Mouse (Mus musculus) hindbrain, embryonic 14.5 days (tissue): ENCODE data around the gene Gsg1. TPM values are rescaled to one million over a fixed set of nuclear protein-coding genes. Genes with fewer than 3 reads are reported as not detected.
A peak's percentile ranks its signal among the peaks of the same experiment; 100 is the strongest.

Source experiments
- ATAC-seq: fragments of 200-750 bp; cut with Nextera tagmentation; 2 replicates; pipeline ENCODE4 v1.8.0; 2017; ENCODE audit warnings: moderate number of reproducible peaks, mild to moderate bottlenecking, moderate TSS enrichment, moderate library complexity; ENCODE audit not compliant: low FRiP score
- DNase-seq: peaks from one replicate; pipeline ENCODE4 v3.0.0-alpha.2; 2015; ENCODE audit warnings: low spot score
- H3K27ac ChIP-seq: fragments of 300-500 bp; sonication (generic); 2 replicates; pipeline ENCODE4 v1.5.1; 2014; ENCODE audit warnings: mild to moderate bottlenecking, moderate library complexity
- H3K27me3 ChIP-seq: fragments of 300-500 bp; sonication (generic); 2 replicates; pipeline ENCODE4 v1.6.1; 2014; ENCODE audit warnings: mild to moderate bottlenecking, low read length, mixed read lengths; ENCODE audit not compliant: control insufficient read depth, insufficient read depth
- H3K36me3 ChIP-seq: fragments of 300-500 bp; sonication (generic); replicated peaks from 2 replicates; pipeline ENCODE4 v1.6.1; 2014; ENCODE audit not compliant: control insufficient read depth, insufficient read depth
- H3K4me1 ChIP-seq: fragments of 300-500 bp; sonication (generic); replicated peaks from 2 replicates; pipeline ENCODE4 v1.6.1; 2014; ENCODE audit warnings: antibody characterized with exemption, low read length, mixed read lengths; ENCODE audit not compliant: control insufficient read depth, insufficient read depth
- H3K4me2 ChIP-seq: fragments of 300-500 bp; sonication (generic); replicated peaks from 2 replicates; pipeline ENCODE4 v1.6.1; 2014; ENCODE audit warnings: mild to moderate bottlenecking, moderate library complexity
- H3K4me3 ChIP-seq: fragments of 300-500 bp; sonication (generic); replicated peaks from 2 replicates; pipeline ENCODE4 v1.5.1; 2014; ENCODE audit warnings: mild to moderate bottlenecking, low read length
- H3K9ac ChIP-seq: fragments of 300-500 bp; sonication (generic); 2 replicates; pipeline ENCODE4 v1.6.1; 2014
- H3K9me3 ChIP-seq: fragments of 300-500 bp; sonication (generic); 2 replicates; pipeline ENCODE4 v1.6.1; 2016; ENCODE audit warnings: low read length; ENCODE audit not compliant: control insufficient read depth
- WGBS: fragments of 180-500 bp; shearing (Covaris S2); extraction: QIAGEN DNeasy Blood & Tissue Kit; methylation state at CpG from one replicate; pipeline ENCODE4 v1.1.7; 2014; 5-methylcytosine and 5-hydroxymethylcytosine counted together
- polyA plus RNA-seq: library from polyadenylated mRNA; unstranded; fragments of >200 nt; fragmentation: Nextera tagmentation; extraction: Ambion mirVana; gene quantifications from 2 replicates; pipeline ENCODE4 v1.2.1, GENCODE M21; 2014

The Gsg1 gene
- polyA plus RNA-seq, 1 experiment from 2014 or later, result 0.15 TPM

GRCm38 (mm10) chr6:135230586-135230985 lies 23.6 kb downstream of the Gsg1 start:
- Histone ChIP-seq H3K4me3 (no peak overlapping the region), H3K4me1 (no peaks in the 10 kb centered on the region), H3K4me2 (no peak overlapping the region), H3K27ac (no peak overlapping the region), H3K27me3 (no peaks in the 10 kb centered on the region), H3K9me3 (no peaks in the 10 kb centered on the region), H3K36me3 (peaks cover 70% of the 10 kb centered on the region), H3K9ac (no peak overlapping the region)
- ATAC-seq (no peak), DNase-seq (no peak)
- 87% methylated on average over 6 of the region's 6 CpGs for WGBS

- H3K4me1 ChIP-seq, result peaks cover 10% of the 10 kb centered on the region
- no peak overlapping the region for H3K27ac ChIP-seq
- WGBS, result 36% methylated on average over 10 of the region's 10 CpGs
- no peak overlapping the region for H3K4me3 ChIP-seq
- peak; percentile 56; the same call in 1 of the 2 replicates for ATAC-seq
- H3K27me3 ChIP-seq, result no peaks in the 10 kb centered on the region
- H3K36me3 ChIP-seq, result peaks cover 50% of the 10 kb centered on the region
- H3K4me2 ChIP-seq, result no peak overlapping the region
- H3K9me3 ChIP-seq, result no peaks in the 10 kb centered on the region
- DNase-seq, result no peak
- H3K9ac ChIP-seq, result no peak overlapping the region
These were observed 25.6 kb downstream of the Gsg1 start for GRCm38 (mm10) chr6:135228465-135228941.

- H3K27me3 ChIP-seq, result no peaks in the 10 kb centered on the region
- H3K4me1 ChIP-seq, result peaks cover 12% of the 10 kb centered on the region
- peaks cover 32% of the 10 kb centered on the region for H3K36me3 ChIP-seq
- no peak overlapping the region for H3K4me3 ChIP-seq
- H3K4me2 ChIP-seq, result no peak overlapping the region
- ATAC-seq, result peak; percentile 73
- no peak overlapping the region for H3K9ac ChIP-seq
- WGBS, result 56% methylated on average over 6 of the region's 6 CpGs
- H3K27ac ChIP-seq, result peak overlapping the region; percentile 44
- no peaks in the 10 kb centered on the region for H3K9me3 ChIP-seq
- DNase-seq, result peak; percentile 42
These were observed 30.2 kb downstream of the Gsg1 start for GRCm38 (mm10) chr6:135223786-135224416.

DNA sequence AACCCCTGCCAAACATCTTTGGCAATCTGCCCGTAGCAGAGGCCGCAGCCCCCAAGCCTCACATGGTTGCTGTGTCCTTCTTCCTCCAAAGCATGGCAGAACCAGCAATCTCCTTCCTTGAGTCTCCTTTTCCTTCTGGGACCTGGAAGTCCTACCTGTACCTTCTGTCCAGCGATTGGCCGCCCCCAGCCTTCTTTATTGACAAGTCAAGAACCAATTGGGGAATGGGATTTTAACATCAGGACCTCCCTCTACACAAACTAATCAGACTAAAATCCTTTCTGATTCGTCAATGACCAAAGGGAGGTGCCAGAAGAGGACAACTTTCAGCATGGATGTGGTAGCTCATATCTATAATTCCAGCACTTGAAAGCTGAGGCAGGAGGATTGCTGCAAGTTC lies 34.2 kb downstream of the Gsg1 start:
- WGBS, result 90% methylated on average over 5 of the region's 5 CpGs
- Histone ChIP-seq H3K9me3 (no peaks in the 10 kb centered on the region), H3K4me1 (peaks cover 11% of the 10 kb centered on the region), H3K9ac (no peak overlapping the region), H3K36me3 (peaks cover 46% of the 10 kb centered on the region), H3K27me3 (no peaks in the 10 kb centered on the region), H3K4me3 (no peak overlapping the region), H3K27ac (no peak overlapping the region), H3K4me2 (no peak overlapping the region)
- ATAC-seq, result no peak
- no peak for DNase-seq

DNA sequence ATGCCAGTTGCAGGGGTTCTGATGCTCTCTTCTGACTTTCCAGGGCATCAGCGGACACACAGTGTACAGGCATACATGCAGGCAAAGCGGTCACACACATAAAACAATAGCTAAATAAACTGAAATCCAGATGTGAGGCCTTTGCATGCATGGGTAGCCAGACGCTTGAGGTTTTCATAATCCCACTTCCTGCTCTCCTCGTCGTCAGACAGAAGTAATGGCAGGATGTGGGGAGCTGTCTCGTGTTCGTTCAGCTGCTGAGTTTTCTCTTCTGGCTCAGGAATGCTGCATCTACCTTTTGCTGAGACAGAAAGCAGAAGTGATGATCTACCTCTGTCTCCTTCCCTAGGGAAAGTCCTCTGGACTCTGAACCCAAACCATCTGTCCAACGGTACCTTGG lies 35.8 kb downstream of the Gsg1 start:
- Histone ChIP-seq H3K9me3 (no peaks in the 10 kb centered on the region), H3K9ac (no peak overlapping the region), H3K27me3 (no peaks in the 10 kb centered on the region), H3K4me3 (no peak overlapping the region), H3K4me1 (0 out of 2 replicates have a peak, but pooled peaks cover under 1% of the 10 kb centered on the region), H3K4me2 (no peak overlapping the region), H3K36me3 (peaks cover 47% of the 10 kb centered on the region), H3K27ac (no peak overlapping the region)
- WGBS, result 78% methylated on average over 8 of the region's 8 CpGs
- no peak for DNase-seq
- no peak for ATAC-seq

- DNase-seq (no peak), ATAC-seq (no peak)
- H3K36me3 ChIP-seq, result peaks cover 24% of the 10 kb centered on the region
- H3K27me3 ChIP-seq, result no peaks in the 10 kb centered on the region
- H3K27ac ChIP-seq, result no peak overlapping the region
- WGBS, result 85% methylated on average over 2 of the region's 2 CpGs
- no peak overlapping the region for H3K9ac ChIP-seq
- H3K4me3 ChIP-seq, result no peak overlapping the region
- no peaks in the 10 kb centered on the region for H3K4me1 ChIP-seq
- peaks cover 3% of the 10 kb centered on the region; the same call in 1 of the 2 replicates for H3K9me3 ChIP-seq
- no peak overlapping the region for H3K4me2 ChIP-seq
These were observed 41.5 kb downstream of the Gsg1 start for GRCm38 (mm10) chr6:135212666-135213065.

- H3K9ac ChIP-seq, result no peak overlapping the region
- no peaks in the 10 kb centered on the region for H3K27me3 ChIP-seq
- H3K4me1 ChIP-seq, result no peaks in the 10 kb centered on the region
- no peak overlapping the region for H3K4me2 ChIP-seq
- H3K27ac ChIP-seq, result no peak overlapping the region
- no peak for ATAC-seq
- no peak overlapping the region for H3K4me3 ChIP-seq
- no peak for DNase-seq
- H3K36me3 ChIP-seq, result peaks cover 10% of the 10 kb centered on the region; the same call in 1 of the 2 replicates
- peaks cover 4% of the 10 kb centered on the region; the same call in 1 of the 2 replicates for H3K9me3 ChIP-seq
- 62% methylated on average over 7 of the region's 7 CpGs for WGBS
These were observed 43.0 kb downstream of the Gsg1 start for GRCm38 (mm10) chr6:135211169-135211568.

DNA sequence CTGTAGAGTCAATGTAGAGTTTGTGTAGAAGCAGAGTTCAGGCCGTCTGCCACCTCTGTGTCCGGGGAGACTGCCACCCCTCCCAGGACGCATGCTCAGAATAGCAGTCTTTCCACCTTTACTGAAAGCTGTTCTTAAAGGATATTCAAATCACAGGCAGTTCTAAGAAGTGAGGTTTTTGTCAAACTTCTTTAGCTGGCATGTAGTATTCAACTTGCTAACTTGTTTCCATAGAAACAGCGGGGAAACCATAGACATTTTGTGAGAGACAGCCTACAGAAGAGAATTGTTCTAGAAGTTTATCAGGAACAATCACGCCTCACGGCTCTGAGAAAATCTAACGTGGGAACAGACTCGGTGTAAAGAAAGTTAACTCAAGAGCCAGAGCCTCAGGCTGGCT lies 47.2 kb downstream of the Gsg1 start:
- H3K27me3 ChIP-seq, result no peaks in the 10 kb centered on the region
- no peak overlapping the region for H3K9ac ChIP-seq
- DNase-seq, result no peak
- no peak overlapping the region; the same call in 1 of the 2 replicates for H3K27ac ChIP-seq
- H3K4me1 ChIP-seq, result no peaks in the 10 kb centered on the region
- WGBS, result 36% methylated on average over 8 of the region's 8 CpGs
- H3K4me2 ChIP-seq, result no peak overlapping the region
- peaks cover 4% of the 10 kb centered on the region; the same call in 1 of the 2 replicates for H3K36me3 ChIP-seq
- ATAC-seq, result no peak; the same call in 1 of the 2 replicates
- H3K4me3 ChIP-seq, result no peak overlapping the region
- peaks cover 4% of the 10 kb centered on the region; the same call in 1 of the 2 replicates for H3K9me3 ChIP-seq

GRCm38 (mm10) chr6:135205802-135206201 lies 48.3 kb downstream of the Gsg1 start:
- Histone ChIP-seq H3K27me3 (no peaks in the 10 kb centered on the region), H3K9ac (no peak overlapping the region), H3K4me1 (peaks cover under 1% of the 10 kb centered on the region; the same call in 1 of the 2 replicates), H3K27ac (no peak overlapping the region), H3K4me3 (no peak overlapping the region), H3K4me2 (no peak overlapping the region), H3K36me3 (peaks cover 4% of the 10 kb centered on the region; the same call in 1 of the 2 replicates), H3K9me3 (peaks cover 4% of the 10 kb centered on the region; the same call in 1 of the 2 replicates)
- ATAC-seq, result no peak
- 89% methylated on average over 4 of the region's 4 CpGs for WGBS
- DNase-seq, result no peak
